In genomic region chr2:136051688-136052289, GRCm38 (mm10) we compare ENCODE assay signal across 7 mouse cellular contexts. TPM values are rescaled to one million over a fixed set of nuclear protein-coding genes. Genes with fewer than 3 reads are reported as not detected.
DNase-seq lines count a peak whose midpoint lies in the region; ATAC-seq and TF ChIP-seq lines count a peak whose summit lies in the region.

Gene Lamp5 (plus strand): TSS chr2:136052239.

- peak within 1 kb of the TSS; percentile 44; the same call in 1 of the 2 replicates for H3K27ac ChIP-seq in left cerebral cortex, adult 2 months
- no peak within 1 kb of the TSS for H3K27ac ChIP-seq in forebrain, embryonic 14.5 days (ENCODE audit: low read depth, low read length)
- H3K27ac ChIP-seq in stomach, embryonic 14.5 days (ENCODE audit: low read length), result no peak within 1 kb of the TSS

- H3K9ac ChIP-seq in forebrain, embryonic 14.5 days (ENCODE audit: low read length), result peak within 1 kb of the TSS; percentile 40
- no peak within 1 kb of the TSS for H3K9ac ChIP-seq in stomach, embryonic 14.5 days (replicated peaks; ENCODE audit: low read depth, low read length)

- no peaks in the 10 kb centered on the region for H3K36me3 ChIP-seq in forebrain, embryonic 14.5 days (ENCODE audit: control insufficient read depth, insufficient read depth, low read length)
- H3K36me3 ChIP-seq in stomach, embryonic 14.5 days (ENCODE audit: control insufficient read depth, insufficient read depth, low read length), result no peaks in the 10 kb centered on the region

- peak within 1 kb of the TSS; percentile 16 for H3K4me3 ChIP-seq in left cerebral cortex, adult 2 months
- peak within 1 kb of the TSS; percentile 21; the same call in 1 of the 2 replicates for H3K4me3 ChIP-seq in forebrain, embryonic 14.5 days (ENCODE audit: low read depth, low read length)
- no peak within 1 kb of the TSS for H3K4me3 ChIP-seq in stomach, embryonic 14.5 days (ENCODE audit: low read depth, low read length)

- DNase-seq in left cerebral cortex, adult 2 months (ENCODE audit: extremely low spot score in 1 of 2, low spot score in 2 of 2), result no peak
- DNase-seq in left cerebral cortex, adult 9 months (ENCODE audit: low spot score in 2 of 2), result no peak
- peak; percentile 29 for DNase-seq in forebrain, embryonic 14.5 days (ENCODE audit: low spot score)
- no peak for DNase-seq in left cerebral cortex, postnatal 25 days (ENCODE audit: low spot score in 2 of 2)
- DNase-seq in urinary bladder, postnatal 25 days (ENCODE audit: low spot score), result no peak

- peak within 1 kb of the TSS; percentile 48 for H3K4me2 ChIP-seq in forebrain, embryonic 14.5 days (ENCODE audit: low read length)
- peak within 1 kb of the TSS; percentile 36; the same call in 1 of the 2 replicates for H3K4me2 ChIP-seq in stomach, embryonic 14.5 days (replicated peaks; ENCODE audit: low read depth, low read length)

- intact Hi-C loops in left cerebral cortex, adult 2 months (cut with DNase I), result no loop called here
- intact Hi-C loops in left cerebral cortex, postnatal 25 days (cut with DNase I), result no loop called here

- H3K27me3 ChIP-seq in forebrain, embryonic 14.5 days (replicated peaks; ENCODE audit: control insufficient read depth, insufficient read depth, low read length), result no peaks in the 10 kb centered on the region
- 0 out of 2 replicates have a peak, but pooled peaks cover 2% of the 10 kb centered on the region for H3K27me3 ChIP-seq in stomach, embryonic 14.5 days (ENCODE audit: control insufficient read depth, insufficient read depth, low read length)

- TF ChIP-seq CTCF in left cerebral cortex, adult 2 months (IDR thresholded peaks at IDR 0.05), result no peak

- peak; percentile 57 for ATAC-seq in forebrain, embryonic 14.5 days
- no peak for ATAC-seq in stomach, embryonic 14.5 days (ENCODE audit: insufficient number of reproducible peaks, insufficient read depth, low FRiP score, low read depth)
- no peak for ATAC-seq in CD4-positive, CD25-positive, alpha-beta regulatory T cell, adult 4 months

- WGBS in forebrain, embryonic 14.5 days, result under 1% methylated on average over 8 of the region's 8 CpGs
- WGBS in stomach, embryonic 14.5 days, result 11% methylated on average over 8 of the region's 8 CpGs

- H3K4me1 ChIP-seq in forebrain, embryonic 14.5 days (ENCODE audit: control insufficient read depth, insufficient read depth, low read length), result peaks cover 6% of the 10 kb centered on the region
- H3K4me1 ChIP-seq in stomach, embryonic 14.5 days (ENCODE audit: control insufficient read depth, insufficient read depth, low read length), result no peaks in the 10 kb centered on the region

- no peaks in the 10 kb centered on the region for H3K9me3 ChIP-seq in forebrain, embryonic 14.5 days (replicated peaks; ENCODE audit: control insufficient read depth, low read length)
- H3K9me3 ChIP-seq in stomach, embryonic 14.5 days (ENCODE audit: control insufficient read depth, low read depth, low read length), result no peaks in the 10 kb centered on the region

RNA-seq across cellular contexts. Expression of gene Lamp5, which starts in this region (rescaled TPM):
- 100 to 1,000 TPM; 260 to 278 TPM for total RNA-seq in left cerebral cortex, adult 2 months (2021)
- polyA plus RNA-seq in forebrain, embryonic 14.5 days (2014; fragmentation: Nextera tagmentation; extraction: Ambion mirVana), result 1.2 and 1.8 TPM in 2 replicates
- total RNA-seq in left cerebral cortex, postnatal 25 days (2021), result 100 to 1,000 TPM; 250 to 273 TPM
- not detected in 2 replicates for polyA plus RNA-seq in stomach, embryonic 14.5 days (2014; fragmentation: Nextera tagmentation; extraction: Ambion mirVana)
- polyA plus RNA-seq in CD4-positive, CD25-positive, alpha-beta regulatory T cell, adult 4 months (2017; shearing (Covaris generic)), result not detected
